Mouse (Mus musculus): ENCODE data around the gene Htr6.

DNA sequence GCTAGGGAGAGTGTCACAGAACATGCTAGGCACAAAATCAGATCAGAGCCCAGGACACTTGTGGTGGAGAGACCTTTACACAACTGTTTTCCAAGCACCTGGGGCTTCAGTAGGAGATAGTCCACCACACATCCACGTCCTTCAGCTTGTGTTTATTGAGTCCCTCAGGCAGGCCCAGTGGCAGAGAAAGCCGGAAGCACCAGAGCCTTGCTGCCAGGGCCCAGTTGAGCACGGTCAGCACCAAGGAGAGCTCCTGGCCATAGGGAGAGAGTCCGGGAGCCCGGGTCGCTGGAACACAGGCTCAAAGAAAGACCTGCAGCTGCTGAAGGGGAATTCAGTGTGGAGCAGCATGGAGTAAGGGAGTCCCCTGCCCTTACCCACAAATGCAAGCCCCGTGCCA, 15.8 kb downstream of the Htr6 start:
- TF ChIP-seq POLR2A (IDR thresholded peaks at IDR 0.05; ENCODE audit: insufficient read depth, low read length): no peak
- TF ChIP-seq CTCF (IDR thresholded peaks at IDR 0.05; ENCODE audit: low read depth, low read length): no peak
- TF ChIP-seq EP300 (IDR thresholded peaks at IDR 0.05; ENCODE audit: insufficient read depth, low read depth, low read length): no peak

Measured in ES-Bruce4 (cell line).